In genomic region chr3:99188097-99188496, GRCm38 (mm10) we compare ENCODE assay signal across 27 mouse cellular contexts. TPM values are rescaled to one million over a fixed set of nuclear protein-coding genes. Genes with fewer than 3 reads are reported as not detected.
DNase-seq lines count a peak whose midpoint lies in the region; ATAC-seq and TF ChIP-seq lines count a peak whose summit lies in the region.
"Had no signal": no experiment of that assay in that cellular context is flagged by ENCODE, and none has a peak within 500 bp of the region (broad histone marks: within the 10 kb centered on the region; RNA-seq: fewer than 3 reads in every experiment).

No protein-coding gene starts in this region.

- 0 out of 2 replicates have a peak, but pooled peaks have one; percentile 51 for ATAC-seq in stomach, postnatal 0 days (ENCODE audit: low FRiP score, low TSS enrichment)
- ATAC-seq: activated CD4-positive, CD25-positive, alpha-beta regulatory T cell, adult 4 months; forebrain, embryonic 14.5 days; forebrain, embryonic 16.5 days; Patski had no signal

- DNase-seq in 3134 (ENCODE audit: extremely low read depth, insufficient read length, low spot score): peak; percentile 16
- peak; percentile 35 for DNase-seq in Muller cell, postnatal 12 days (ENCODE audit: inconsistent ontology term)
- no peak for DNase-seq in stomach, postnatal 0 days (ENCODE audit: low spot score)
- DNase-seq in right cerebral cortex, postnatal 36 days (ENCODE audit: low spot score in 2 of 2): no peak
- DNase-seq in left cerebral cortex, postnatal 25 days (ENCODE audit: low spot score in 2 of 2): no peak
- DNase-seq in gastrocnemius, postnatal 36 days: no peak
- DNase-seq: adrenal gland, adult 8-10 months; adrenal gland, postnatal 14 days; adrenal gland, postnatal 36 days; B cell, adult 2 months; cerebellum, adult 11-12 months; cerebellum, adult 2 months; cerebellum, adult 9-11 months; cerebellum, postnatal 14 days; cerebellum, postnatal 36 days; embryo, embryonic 11 days had no signal

- no peaks in the 10 kb centered on the region for H3K9me3 ChIP-seq in stomach, postnatal 0 days (ENCODE audit: control insufficient read depth, low read length)
- H3K9me3 ChIP-seq: embryonic facial prominence, embryonic 13.5 days; embryonic facial prominence, embryonic 15.5 days; forebrain, embryonic 10.5 days; forebrain, embryonic 12.5 days had no signal

- H3K79me2 ChIP-seq in C2C12 (ENCODE audit: control insufficient read depth, insufficient read depth): no peaks in the 10 kb centered on the region

- H3K27me3 ChIP-seq in C2C12 (ENCODE audit: control insufficient read depth, insufficient read depth, insufficient read length): no peaks in the 10 kb centered on the region
- no peaks in the 10 kb centered on the region for H3K27me3 ChIP-seq in stomach, postnatal 0 days (ENCODE audit: control insufficient read depth, insufficient read depth, low read length)
- H3K27me3 ChIP-seq: embryonic facial prominence, embryonic 13.5 days; embryonic facial prominence, embryonic 15.5 days; forebrain, embryonic 12.5 days; Patski had no signal

- H3K4me2 ChIP-seq in stomach, postnatal 0 days (replicated peaks; ENCODE audit: low read depth): no peak overlapping the region
- H3K4me2 ChIP-seq: embryonic facial prominence, embryonic 13.5 days; embryonic facial prominence, embryonic 15.5 days; forebrain, embryonic 12.5 days had no signal

- no peak overlapping the region for H3K9ac ChIP-seq in stomach, postnatal 0 days (ENCODE audit: low read length)
- H3K9ac ChIP-seq: embryonic facial prominence, embryonic 13.5 days; embryonic facial prominence, embryonic 15.5 days; forebrain, embryonic 12.5 days had no signal

- no peaks in the 10 kb centered on the region for H3K36me3 ChIP-seq in C2C12 (ENCODE audit: control insufficient read depth, insufficient read depth)
- H3K36me3 ChIP-seq in stomach, postnatal 0 days (ENCODE audit: control insufficient read depth, insufficient read depth, low read length): no peaks in the 10 kb centered on the region
- H3K36me3 ChIP-seq: forebrain, embryonic 12.5 days had no signal

- WGBS in stomach, postnatal 0 days: 47% methylated on average over 1 of the region's 1 CpGs

- TF ChIP-seq CTCF in C2C12 (IDR thresholded peaks at IDR 0.05; ENCODE audit: control insufficient read depth, insufficient read depth, insufficient read length): no peak
- no peak for TF ChIP-seq CTCF in stomach, postnatal 0 days (IDR thresholded peaks at IDR 0.05; ENCODE audit: low read depth)

- H3ac ChIP-seq in C2C12 (ENCODE audit: control insufficient read depth, insufficient read length, low read depth): no peak overlapping the region

- no peaks in the 10 kb centered on the region for H3K4me1 ChIP-seq in stomach, postnatal 0 days (replicated peaks; ENCODE audit: control insufficient read depth, insufficient read depth)
- H3K4me1 ChIP-seq: forebrain, embryonic 12.5 days had no signal

- TF ChIP-seq EP300 in stomach, postnatal 0 days (optimal IDR thresholded peaks at IDR 0.05): no peak

- intact Hi-C loops in left cerebral cortex, postnatal 25 days (cut with DNase I): no loop called here
- intact Hi-C loops in gastrocnemius, postnatal 36 days (cut with DNase I): no loop called here

- no peak overlapping the region for H3K27ac ChIP-seq in stomach, postnatal 0 days (replicated peaks)
- H3K27ac ChIP-seq: embryonic facial prominence, embryonic 13.5 days; embryonic facial prominence, embryonic 15.5 days; forebrain, embryonic 10.5 days; forebrain, embryonic 12.5 days had no signal

- H3K4me3 ChIP-seq in C2C12 (ENCODE audit: insufficient read depth, poor library complexity, severe bottlenecking): no peak overlapping the region
- no peak overlapping the region for H3K4me3 ChIP-seq in stomach, postnatal 0 days (ENCODE audit: low read depth, low read length)
- H3K4me3 ChIP-seq: embryonic facial prominence, embryonic 13.5 days; embryonic facial prominence, embryonic 15.5 days; erythroblast, embryonic 14.5 days; forebrain, embryonic 10.5 days; forebrain, embryonic 12.5 days had no signal

- no peaks in the 10 kb centered on the region for H3K79me3 ChIP-seq in C2C12 (ENCODE audit: low read depth)

TF ChIP-seq in C2C12, 6 proteins besides CTCF, POLR2A, EP300 and RAD21:
- TF ChIP-seq FOSL1 (IDR thresholded peaks at IDR 0.05; ENCODE audit: insufficient read depth, low read length, poor library complexity, severe bottlenecking) (peak; percentile 21), MAX (IDR thresholded peaks at IDR 0.05) (no peak)

RNA-seq across cellular contexts. Expression of gene Wars2, which starts 47.2 kb away (rescaled TPM):
- polyA plus RNA-seq in C2C12 (2012; fragmentation: generic; extraction: Trizol): 5.1 TPM
- polyA plus RNA-seq in stomach, postnatal 0 days (2015; fragmentation: Nextera tagmentation; extraction: Ambion mirVana): 3.1 and 3.2 TPM in 2 replicates
- total RNA-seq in left cerebral cortex, postnatal 25 days (2021): 1 to 10 TPM; 5.1 to 6.9 TPM
- total RNA-seq in gastrocnemius, postnatal 36 days (2021): 1 to 10 TPM; 5.5 to 5.8 TPM

RNA-seq across cellular contexts. Expression of gene Tbx15, which starts 52.1 kb away (rescaled TPM):
- polyA plus RNA-seq in C2C12 (2012; fragmentation: generic; extraction: Trizol): 5.0 TPM
- polyA plus RNA-seq in stomach, postnatal 0 days (2015; fragmentation: Nextera tagmentation; extraction: Ambion mirVana): not detected in 2 replicates
- 1 to 10 TPM; 1.1 to 1.3 TPM for total RNA-seq in left cerebral cortex, postnatal 25 days (2021)
- total RNA-seq in gastrocnemius, postnatal 36 days (2021): 100 to 1,000 TPM; 117 to 119 TPM
- total RNA-seq: common myeloid progenitor, adult 5-6 weeks had no signal
- polyA plus RNA-seq: activated CD4-positive, CD25-positive, alpha-beta regulatory T cell, adult 4 months; erythroblast, embryonic 14.5 days had no signal

Comparison
In these comparisons a context has a peak if more than half of its experiments do, and no peak if none do; other contexts are left out.
1. DNase-seq: peak in 3134 (single experiment) and Muller cell, postnatal 12 days (single experiment); none in stomach, postnatal 0 days (single experiment), right cerebral cortex, postnatal 36 days (0 of 2), left cerebral cortex, postnatal 25 days (0 of 2) and gastrocnemius, postnatal 36 days (0 of 2).
2. RNA of gene Tbx15, which starts 52.1 kb away (total RNA-seq): 117 to 119 TPM in gastrocnemius, postnatal 36 days; 1.1 to 1.3 TPM in left cerebral cortex, postnatal 25 days; every median in the first group is over 10 times any median in the second.